Mouse (Mus musculus): ENCODE results near the gene Zfp281.

Gene Zfp281

DNA sequence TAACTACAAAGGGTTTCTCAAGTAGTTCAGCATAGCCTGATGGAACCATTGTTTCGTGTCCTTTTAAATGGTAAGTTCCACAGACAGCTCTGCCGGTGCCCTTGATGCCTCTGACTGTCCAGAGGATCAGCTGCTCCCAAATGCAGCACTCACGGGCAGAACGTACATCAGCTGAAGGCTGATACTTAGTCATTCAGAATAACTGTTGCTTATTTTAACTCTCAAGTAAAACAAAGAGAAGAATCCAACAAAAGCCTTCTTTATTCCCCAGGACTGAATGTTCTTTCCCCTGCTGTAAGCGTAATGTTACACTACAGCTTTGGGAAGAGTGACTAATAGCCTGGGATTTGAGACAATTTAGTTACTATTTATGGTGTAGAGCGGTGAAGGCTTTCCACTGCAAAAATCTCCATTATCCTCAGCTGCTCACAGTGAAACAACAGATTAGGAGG, 11.4 kb upstream of the Zfp281 start:
- no peak for DNase-seq (ENCODE audit: low spot score in 2 of 2)

DNA sequence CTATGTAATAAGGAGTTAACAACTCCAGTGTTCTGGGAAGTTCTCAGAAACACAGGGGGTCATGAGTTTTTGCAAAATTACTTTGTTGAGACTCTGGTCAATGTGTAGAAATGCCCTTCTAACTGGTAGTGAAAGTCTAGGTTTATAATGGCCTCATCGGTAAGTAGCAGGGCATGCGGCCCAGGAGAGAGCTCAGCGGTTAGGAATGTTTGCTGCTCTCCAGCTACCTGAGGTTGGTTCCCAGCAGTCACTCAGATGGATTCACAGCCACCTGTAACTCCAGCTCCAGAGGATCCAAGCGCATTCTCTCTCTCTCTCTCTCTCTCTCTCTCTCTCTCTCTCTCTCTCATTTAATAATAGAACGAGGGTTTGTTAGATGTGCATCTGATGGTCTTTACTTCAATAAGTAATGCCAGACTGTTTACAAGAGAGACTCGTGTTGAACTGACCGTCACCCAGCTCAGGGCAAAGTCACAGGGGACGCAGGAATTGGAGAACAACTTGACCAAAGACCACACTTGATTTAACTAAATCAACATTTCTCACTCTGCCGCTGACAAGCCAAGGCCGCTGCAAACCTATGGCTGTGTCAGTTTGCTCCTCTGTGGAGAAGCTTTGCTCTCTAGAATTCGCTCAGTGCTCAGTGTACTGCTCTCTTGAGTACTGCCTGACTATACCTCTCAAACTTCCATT, 9.8 kb upstream of the Zfp281 start:
- DNase-seq (ENCODE audit: low spot score in 2 of 2), result no peak

- no peak for DNase-seq (ENCODE audit: low spot score in 2 of 2)
Measured at GRCm38 (mm10) chr1:136617163-136617788, 7.4 kb upstream of the Zfp281 start.

DNA sequence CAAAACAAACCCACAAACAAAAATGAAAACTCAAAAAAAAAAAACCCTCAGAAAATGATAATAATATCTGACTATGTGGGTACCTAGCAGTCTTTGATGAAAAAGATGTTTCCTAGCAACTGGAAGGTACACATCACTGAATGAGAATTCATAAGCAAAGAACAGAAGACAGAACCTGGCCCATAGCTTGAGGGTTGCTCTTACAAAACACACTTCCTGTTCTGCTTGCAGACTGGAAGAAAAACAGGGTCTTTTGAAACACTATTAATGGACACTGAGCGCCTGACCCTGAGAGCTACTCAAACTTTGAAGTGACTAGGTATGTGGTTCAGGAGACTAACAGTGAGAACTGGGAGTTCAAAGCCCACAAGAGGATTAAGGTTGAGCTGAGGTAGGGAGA, 6.1 kb upstream of the Zfp281 start:
- no peak for DNase-seq (ENCODE audit: low spot score in 2 of 2)

DNA sequence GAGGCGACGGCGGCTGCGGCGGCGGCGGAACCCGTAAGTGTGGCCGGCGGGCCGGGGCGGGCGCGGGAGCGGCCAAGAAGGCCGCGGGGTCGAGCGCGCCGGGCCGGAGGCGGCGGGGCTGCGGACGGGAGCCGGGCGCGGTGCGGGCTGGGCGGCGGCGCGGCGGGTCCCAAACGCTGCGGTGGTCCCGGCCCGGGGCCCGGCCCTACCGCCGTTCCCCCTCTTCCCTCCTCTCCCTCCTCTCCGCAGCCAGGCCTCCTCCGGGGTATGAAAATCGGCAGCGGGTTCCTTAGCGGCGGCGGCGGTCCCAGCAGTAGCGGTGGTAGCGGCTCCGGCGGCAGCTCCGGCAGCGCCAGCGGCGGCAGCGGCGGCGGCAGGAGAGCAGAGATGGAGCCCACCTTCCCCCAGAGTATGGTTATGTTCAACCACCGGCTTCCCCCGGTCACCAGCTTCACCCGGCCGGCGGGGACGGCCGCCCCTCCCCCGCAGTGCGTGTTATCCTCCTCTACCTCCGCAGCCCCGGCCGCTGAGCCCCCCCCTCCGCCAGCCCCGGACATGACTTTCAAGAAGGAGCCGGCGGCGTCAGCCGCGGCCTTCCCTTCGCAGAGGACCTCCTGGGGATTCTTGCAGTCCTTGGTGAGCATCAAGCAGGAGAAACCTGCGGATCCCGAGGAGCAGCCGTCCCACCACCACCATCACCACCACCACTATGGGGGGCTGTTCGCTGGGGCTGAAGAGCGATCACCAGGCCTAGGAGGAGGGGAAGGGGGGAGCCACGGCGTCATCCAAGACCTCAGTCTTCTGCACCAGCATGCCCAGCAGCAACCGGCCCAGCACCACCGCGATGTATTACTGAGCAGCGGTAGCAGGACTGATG, 556 bp downstream of the Zfp281 start:
- peak; percentile 28 to 30 for DNase-seq (ENCODE audit: low spot score in 2 of 2)

DNA sequence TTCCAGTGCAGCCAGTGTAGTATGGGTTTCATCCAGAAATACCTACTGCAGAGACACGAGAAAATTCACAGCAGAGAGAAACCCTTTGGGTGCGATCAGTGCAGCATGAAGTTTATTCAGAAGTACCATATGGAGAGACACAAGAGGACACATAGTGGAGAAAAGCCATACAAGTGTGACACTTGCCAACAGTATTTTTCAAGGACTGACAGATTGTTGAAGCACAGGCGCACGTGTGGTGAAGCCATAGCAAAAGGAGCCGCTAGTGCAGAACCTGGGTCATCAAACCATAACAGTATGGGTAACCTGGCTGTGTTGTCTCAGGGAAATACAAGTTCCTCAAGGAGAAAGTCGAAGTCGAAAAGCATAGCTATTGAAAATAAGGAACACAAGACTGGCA, 1.4 kb downstream of the Zfp281 start:
- no peak for DNase-seq (ENCODE audit: low spot score in 2 of 2)

- no peak for DNase-seq (ENCODE audit: low spot score in 2 of 2)
Measured at GRCm38 (mm10) chr1:136626756-136627155, 2.1 kb downstream of the Zfp281 start.

- no peak for DNase-seq (ENCODE audit: low spot score in 2 of 2)
Measured at GRCm38 (mm10) chr1:136627591-136627990, 2.9 kb downstream of the Zfp281 start.

GRCm38 (mm10) chr1:136632891-136633290, 8.2 kb downstream of the Zfp281 start:
- no peak for DNase-seq (ENCODE audit: low spot score in 2 of 2)

- no peak for DNase-seq (ENCODE audit: low spot score in 2 of 2)
Measured at GRCm38 (mm10) chr1:136635644-136636043, 10.9 kb downstream of the Zfp281 start.

GRCm38 (mm10) chr1:136636946-136637345, 12.2 kb downstream of the Zfp281 start:
- no peak for DNase-seq (ENCODE audit: low spot score in 2 of 2)

- DNase-seq (ENCODE audit: low spot score in 2 of 2), result no peak
Measured at GRCm38 (mm10) chr1:136637696-136638095, 13.0 kb downstream of the Zfp281 start.

DNA sequence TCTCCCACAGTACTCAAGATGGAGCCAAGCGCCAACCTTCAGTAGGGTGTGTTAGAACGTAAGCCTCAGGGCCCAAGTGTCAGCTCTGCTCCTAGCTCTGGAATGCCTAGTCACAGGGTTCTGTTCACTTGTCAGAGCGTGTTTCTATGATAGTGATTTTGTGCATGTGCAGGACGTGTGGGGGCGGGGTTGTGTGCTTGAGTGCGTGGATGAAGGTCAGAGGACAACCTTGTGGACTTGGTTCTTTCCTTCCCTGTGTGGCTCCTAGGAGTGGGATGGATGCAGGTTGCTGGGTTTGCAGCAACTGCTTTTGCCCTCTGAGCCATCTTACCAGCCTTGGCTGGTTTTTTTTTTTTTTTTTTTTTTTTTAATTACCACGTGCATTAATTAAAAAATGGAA, 13.5 kb downstream of the Zfp281 start:
- no peak for DNase-seq (ENCODE audit: low spot score in 2 of 2)

DNA sequence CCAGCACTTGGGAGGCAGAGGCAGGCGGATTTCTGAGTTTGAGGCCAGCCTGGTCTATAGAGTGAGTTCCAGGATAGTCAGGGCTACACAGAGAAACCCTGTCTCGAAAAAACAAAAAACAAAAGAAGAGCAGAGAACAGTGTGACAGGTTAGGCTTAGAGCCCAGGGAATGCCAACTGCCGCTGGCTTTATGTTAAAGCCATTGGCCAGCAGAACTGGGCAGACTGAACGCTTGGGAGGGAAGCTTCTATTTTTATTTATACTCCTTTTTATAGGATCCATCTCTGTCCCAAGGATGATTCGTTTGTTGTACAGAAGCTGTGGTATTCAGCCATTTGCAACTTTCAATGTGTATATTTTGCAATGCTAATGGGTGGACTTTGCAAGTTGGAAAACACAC, 14.0 kb downstream of the Zfp281 start:
- no peak for DNase-seq (ENCODE audit: low spot score in 2 of 2)

GRCm38 (mm10) chr1:136639221-136639620, 14.5 kb downstream of the Zfp281 start:
- no peak for DNase-seq (ENCODE audit: low spot score in 2 of 2)

- no peak for DNase-seq (ENCODE audit: low spot score in 2 of 2)
Measured at GRCm38 (mm10) chr1:136642701-136643100, 18.0 kb downstream of the Zfp281 start.

DNA sequence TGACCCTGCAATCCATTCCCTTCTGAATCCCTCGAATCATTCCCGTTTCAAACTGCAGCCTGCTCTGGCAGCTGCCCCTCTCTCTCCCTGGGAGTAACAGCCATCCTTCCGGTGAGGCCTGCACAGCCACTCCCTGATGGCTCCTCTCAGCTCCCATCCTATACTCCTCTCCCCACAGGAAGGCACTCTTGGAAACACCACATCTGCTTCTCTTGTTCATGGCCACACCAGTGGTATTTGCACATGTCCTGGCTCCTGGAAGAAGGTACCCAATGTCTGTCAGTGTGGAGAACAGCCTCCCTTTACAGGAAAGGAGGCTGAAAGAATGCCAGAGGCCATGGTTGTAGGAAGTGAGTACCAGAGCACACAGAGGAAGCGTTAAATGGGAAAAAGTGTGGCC, 19.8 kb downstream of the Zfp281 start:
- DNase-seq (ENCODE audit: low spot score in 2 of 2), result no peak

- DNase-seq (ENCODE audit: low spot score in 2 of 2), result no peak
Measured at GRCm38 (mm10) chr1:136645849-136646625, 21.3 kb downstream of the Zfp281 start.

- DNase-seq (ENCODE audit: low spot score in 2 of 2), result no peak
Measured at GRCm38 (mm10) chr1:136652066-136652465, 27.4 kb downstream of the Zfp281 start.

GRCm38 (mm10) chr1:136653526-136653925, 28.8 kb downstream of the Zfp281 start:
- no peak for DNase-seq (ENCODE audit: low spot score in 2 of 2)

DNA sequence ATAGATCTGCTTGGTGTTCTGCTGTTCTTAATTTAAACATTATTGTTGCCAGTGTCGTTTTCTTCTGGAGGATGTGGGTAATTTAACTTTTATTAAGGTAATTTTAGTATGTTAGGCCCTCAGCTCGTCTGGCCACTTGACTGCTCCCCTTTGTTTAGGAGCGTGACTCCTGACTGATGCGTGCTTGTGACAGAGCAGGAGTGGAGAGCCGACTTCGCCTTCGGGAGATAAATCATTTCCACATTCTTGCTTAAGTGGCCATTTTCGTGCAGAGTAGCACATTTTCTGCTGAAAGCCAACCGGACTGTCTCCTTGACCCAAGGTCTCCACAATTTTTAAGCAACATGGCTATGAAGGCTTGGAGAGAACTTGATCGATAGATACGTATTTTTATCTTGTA, 29.7 kb downstream of the Zfp281 start:
- DNase-seq (ENCODE audit: low spot score in 2 of 2), result no peak

- no peak for DNase-seq (ENCODE audit: low spot score in 2 of 2)
Measured at GRCm38 (mm10) chr1:136656619-136657018, 31.9 kb downstream of the Zfp281 start.

Data from urinary bladder, postnatal 36 days (tissue).